Mouse (Mus musculus): ENCODE data around the gene Hipk2.

Gene Hipk2

GRCm38 (mm10) chr6:38876071-38876911 lies at the start of gene Hipk2:
Hipk2 (minus strand) TSS chr6:38876165.
- DNase-seq (ENCODE audit: low spot score): peak; percentile 89

DNA sequence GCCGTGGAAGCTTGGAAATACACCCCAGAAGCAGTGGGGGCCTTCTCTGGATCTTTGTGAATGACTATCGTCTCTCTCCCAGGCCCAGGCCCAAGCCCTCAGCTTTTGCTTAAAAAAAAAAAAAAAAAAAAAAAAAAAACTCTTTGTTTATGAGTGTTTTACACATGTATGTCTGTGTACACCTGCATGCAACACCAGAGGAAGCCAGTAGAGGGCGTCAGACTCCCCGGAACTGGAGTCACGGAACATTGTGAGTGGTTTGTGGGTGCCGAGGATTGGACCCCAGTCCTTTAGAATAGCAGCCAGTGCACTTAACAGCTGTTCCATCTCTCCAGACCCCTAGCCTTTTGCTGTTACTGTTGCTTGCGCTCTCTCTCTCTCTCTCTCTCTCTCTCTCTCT lies 49.8 kb upstream of the Hipk2 start:
- peak; percentile 57 for DNase-seq (ENCODE audit: low spot score)

DNA sequence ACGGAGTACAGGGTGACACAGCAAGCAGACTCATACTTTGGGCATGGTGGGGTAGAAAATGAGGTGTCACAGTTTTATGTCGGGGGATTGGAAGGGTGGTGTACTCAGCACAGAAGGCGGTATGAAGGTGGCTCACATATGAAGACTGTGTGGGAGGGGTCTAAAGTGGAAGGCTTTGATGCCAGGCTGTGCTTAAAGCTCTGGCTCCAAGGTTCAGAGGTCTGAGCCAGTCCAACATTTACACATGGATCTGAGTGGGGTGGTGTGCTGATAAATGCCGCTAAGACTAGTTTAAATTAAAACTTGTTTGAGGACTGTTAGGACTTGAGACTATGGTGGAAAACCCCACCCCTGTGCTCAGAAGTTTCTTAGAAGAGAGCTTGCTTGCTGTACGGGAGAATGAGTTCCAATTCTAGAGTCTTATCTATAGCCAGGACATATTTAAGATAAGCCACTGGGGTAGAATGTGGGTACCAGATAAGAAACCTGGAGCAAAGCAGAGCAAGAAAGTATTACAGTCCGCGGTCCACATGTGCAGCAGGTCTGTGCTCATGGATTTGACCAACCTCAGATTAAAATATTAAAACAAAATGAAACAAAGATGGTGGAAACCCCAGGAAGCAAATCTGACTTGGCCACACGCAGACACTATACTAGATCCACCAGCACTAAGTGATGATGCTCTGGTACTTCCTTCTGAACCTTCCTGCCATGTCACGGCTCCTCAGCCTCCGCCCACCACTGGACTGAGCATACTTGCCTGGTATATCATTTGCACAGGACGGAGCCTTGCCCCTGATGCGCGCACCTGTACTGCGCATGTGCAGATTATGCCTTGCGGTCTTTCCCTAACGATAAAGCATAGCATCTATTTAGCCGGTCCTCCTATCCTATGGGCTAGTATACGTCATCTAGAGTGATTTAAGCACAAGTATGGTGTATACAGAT lies 48.2 kb upstream of the Hipk2 start:
- no peak for DNase-seq (ENCODE audit: low spot score)

DNA sequence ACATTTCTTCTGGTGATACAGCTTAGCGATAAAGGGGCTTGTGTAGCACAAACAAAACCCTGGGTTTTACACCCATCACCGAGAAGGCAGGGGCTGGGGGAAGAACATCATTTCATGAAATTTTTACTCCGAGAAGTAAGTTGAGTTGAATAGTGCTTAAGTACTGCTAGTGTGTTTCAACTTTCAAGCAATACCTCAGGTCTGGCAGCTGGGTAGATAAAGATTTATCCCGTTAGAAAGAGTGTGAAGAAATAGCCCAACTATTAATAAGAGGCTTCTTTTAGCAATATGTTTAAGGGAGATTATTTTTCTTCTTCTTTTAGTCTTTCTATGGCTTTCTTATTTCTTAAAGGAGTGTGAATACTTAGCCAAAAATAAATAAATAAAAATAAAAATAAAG lies 47.5 kb upstream of the Hipk2 start:
- DNase-seq (ENCODE audit: low spot score): no peak

- no peak for DNase-seq (ENCODE audit: low spot score)
These were observed 46.6 kb upstream of the Hipk2 start for GRCm38 (mm10) chr6:38922517-38922916.

- no peak for DNase-seq (ENCODE audit: low spot score)
These were observed 45.8 kb upstream of the Hipk2 start for GRCm38 (mm10) chr6:38921810-38922116.

DNA sequence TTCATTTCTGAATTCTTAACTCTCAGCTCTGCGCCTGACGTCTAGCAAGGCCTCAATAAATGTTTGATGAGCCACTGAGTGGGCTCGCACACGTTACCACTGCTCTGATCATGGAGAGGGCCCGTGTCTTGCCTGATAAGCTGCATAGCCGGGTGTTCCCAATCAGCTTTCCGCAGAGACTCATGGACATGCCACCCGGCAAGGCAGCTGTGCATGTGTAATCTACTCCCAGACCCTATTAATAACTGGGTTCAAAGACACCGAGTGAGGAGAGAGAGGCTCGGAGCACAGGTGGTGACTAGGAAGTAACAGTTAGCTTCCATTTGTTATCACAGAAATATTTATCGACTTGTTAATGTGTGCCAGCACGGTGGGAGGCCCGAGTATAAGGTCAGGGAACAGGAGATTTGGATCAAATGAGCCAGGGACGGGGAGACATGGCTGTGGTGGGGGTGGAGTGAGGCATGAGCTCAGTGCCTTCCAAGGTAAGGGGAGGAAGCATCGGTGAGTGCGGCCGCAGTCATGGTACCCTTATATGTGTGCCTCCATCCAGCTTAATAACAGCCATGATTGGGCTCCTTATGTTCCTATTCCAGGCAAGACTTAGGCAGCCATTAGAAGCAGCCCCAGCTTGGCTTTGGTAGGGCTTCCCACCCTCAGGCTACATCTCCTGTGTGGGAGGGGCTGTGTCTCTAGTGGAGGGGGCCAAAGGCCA lies 45.3 kb upstream of the Hipk2 start:
- no peak for DNase-seq (ENCODE audit: low spot score)

DNA sequence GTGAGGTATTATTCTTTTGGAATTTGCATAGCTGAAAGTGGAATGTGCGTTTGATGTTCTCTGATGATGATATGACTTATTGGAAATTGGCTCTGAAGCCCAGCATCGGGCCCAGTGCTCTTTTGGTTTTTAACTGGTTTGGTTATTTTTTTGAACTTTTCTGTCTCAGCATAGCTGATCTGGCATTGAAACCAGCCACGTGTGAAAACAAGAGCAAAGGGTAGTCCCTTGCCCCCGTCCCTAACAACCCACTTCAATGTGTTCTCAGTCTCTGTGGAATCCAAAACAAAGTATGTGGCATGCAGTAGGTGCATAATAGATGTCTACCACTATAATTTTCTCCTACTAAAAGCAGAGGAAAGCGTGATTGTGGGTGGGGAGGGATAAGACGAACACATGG lies 44.2 kb upstream of the Hipk2 start:
- DNase-seq (ENCODE audit: low spot score): no peak

- no peak for DNase-seq (ENCODE audit: low spot score)
These were observed 43.3 kb upstream of the Hipk2 start for GRCm38 (mm10) chr6:38919135-38919740.

GRCm38 (mm10) chr6:38918728-38919127 lies 42.8 kb upstream of the Hipk2 start:
- no peak for DNase-seq (ENCODE audit: low spot score)

DNA sequence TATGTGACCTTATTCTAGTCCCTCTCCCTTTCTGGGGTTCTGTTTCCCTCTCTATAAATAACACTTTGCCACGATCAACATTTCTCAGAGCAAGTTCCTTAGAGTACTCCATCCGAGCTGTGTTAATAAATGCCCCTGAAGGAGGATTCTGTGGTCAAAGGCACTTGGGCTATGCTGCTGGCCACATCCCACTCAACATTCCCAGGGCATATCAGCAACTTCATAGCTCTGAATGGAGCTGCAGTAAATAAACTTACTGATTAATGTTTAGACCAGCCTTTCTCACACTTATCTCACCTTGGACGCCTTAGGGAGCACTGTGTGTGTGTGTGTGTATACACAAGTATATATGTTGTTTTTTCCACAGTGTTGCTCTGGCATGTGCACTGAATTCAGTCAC lies 41.5 kb upstream of the Hipk2 start:
- DNase-seq (ENCODE audit: low spot score): no peak

DNA sequence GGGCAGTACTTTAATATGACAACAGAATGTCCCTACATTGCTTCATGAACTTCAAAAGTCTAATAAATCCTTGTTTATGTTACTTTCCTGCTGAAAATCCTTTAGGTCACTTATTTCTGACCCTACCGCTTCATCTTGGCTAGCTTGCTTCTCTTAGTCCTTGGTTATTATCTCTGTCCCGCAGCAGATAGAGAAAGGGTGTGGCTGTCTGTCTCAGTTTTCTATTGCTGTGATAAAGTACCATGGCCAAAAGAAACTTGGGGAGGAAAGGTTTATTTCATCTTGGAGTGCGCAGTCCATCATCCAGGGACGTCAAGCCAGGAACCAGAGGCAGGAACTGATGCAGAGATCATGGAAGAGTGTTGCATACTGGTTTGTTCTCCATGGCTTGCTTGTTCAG lies 40.6 kb upstream of the Hipk2 start:
- no peak for DNase-seq (ENCODE audit: low spot score)

- no peak for DNase-seq (ENCODE audit: low spot score)
These were observed 39.8 kb upstream of the Hipk2 start for GRCm38 (mm10) chr6:38915776-38916175.

- no peak for DNase-seq (ENCODE audit: low spot score)
These were observed 38.2 kb upstream of the Hipk2 start for GRCm38 (mm10) chr6:38914181-38914580.

GRCm38 (mm10) chr6:38913386-38914042 lies 37.5 kb upstream of the Hipk2 start:
- no peak for DNase-seq (ENCODE audit: low spot score)

DNA sequence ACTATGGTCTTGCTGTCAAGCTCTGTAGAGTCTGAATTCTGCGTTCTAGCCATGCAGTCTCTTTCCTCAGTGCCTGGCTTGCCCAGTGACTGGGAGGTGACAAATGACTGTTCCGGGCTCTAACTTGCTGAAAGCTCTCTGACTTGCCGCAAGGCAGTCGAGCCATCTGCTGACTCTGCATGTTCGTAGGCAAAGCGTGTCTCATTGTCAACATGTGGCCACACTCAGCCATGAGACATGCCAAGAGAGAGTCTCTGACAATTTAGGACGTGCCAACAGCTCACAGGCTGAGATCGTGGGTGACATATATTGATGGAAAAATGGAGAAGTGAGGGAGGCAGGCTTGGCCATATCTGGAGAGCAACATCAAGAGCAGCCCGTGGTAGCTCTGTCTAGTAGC lies 36.9 kb upstream of the Hipk2 start:
- no peak for DNase-seq (ENCODE audit: low spot score)

GRCm38 (mm10) chr6:38912121-38912660 lies 36.2 kb upstream of the Hipk2 start:
- DNase-seq (ENCODE audit: low spot score): no peak

- peak; percentile 62 for DNase-seq (ENCODE audit: low spot score)
These were observed 35.0 kb upstream of the Hipk2 start for GRCm38 (mm10) chr6:38910828-38911559.

- DNase-seq (ENCODE audit: low spot score): no peak
These were observed 32.4 kb upstream of the Hipk2 start for GRCm38 (mm10) chr6:38908401-38908800.

DNA sequence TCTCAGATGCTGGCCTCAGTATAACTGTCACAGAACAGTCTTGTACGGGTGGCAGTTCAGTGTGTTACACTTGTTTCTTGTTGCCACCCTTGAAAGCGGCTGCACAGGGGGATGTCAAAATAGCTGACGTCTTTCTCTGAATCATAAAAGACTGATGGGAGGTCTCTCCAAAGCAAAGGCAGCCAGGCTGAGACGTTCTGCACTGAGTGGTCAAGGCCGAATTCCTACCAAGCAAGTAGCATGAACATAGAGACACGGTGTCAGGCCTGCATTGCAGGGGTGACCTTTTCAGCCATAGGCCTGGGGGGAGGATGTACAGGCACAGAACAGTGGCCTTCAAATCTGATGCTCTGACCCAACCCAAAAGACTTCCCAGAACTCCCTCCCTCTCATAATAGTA lies 30.0 kb upstream of the Hipk2 start:
- no peak for DNase-seq (ENCODE audit: low spot score)

Measured in testis, postnatal 10 days (tissue).